Mouse (Mus musculus) lung, embryonic 14.5 days (tissue): Measurements from ENCODE around the gene Wdr35. TPM values are rescaled to one million over a fixed set of nuclear protein-coding genes. Genes with fewer than 3 reads are reported as not detected.

Experiments
- ATAC-seq: fragments of 200-750 bp; cut with Nextera tagmentation; 2 replicates; pipeline ENCODE4 v1.8.0; 2017; ENCODE audit warnings: mild to moderate bottlenecking, moderate TSS enrichment, moderate library complexity; ENCODE audit not compliant: insufficient read depth
- DNase-seq: peaks from one replicate; pipeline ENCODE4 v3.0.0-alpha.2; 2015
- H3K27ac ChIP-seq: fragments of 300-500 bp; sonication (generic); 2 replicates; pipeline ENCODE4 v1.5.1; 2014; ENCODE audit warnings: low read depth, mild to moderate bottlenecking, moderate library complexity
- H3K27me3 ChIP-seq: fragments of 300-500 bp; sonication (generic); 2 replicates; pipeline ENCODE4 v1.6.1; 2014; ENCODE audit warnings: low read length, control low read depth; ENCODE audit not compliant: insufficient read depth
- H3K36me3 ChIP-seq: fragments of 300-500 bp; sonication (generic); 2 replicates; pipeline ENCODE4 v1.6.1; 2014; ENCODE audit warnings: control low read depth; ENCODE audit not compliant: insufficient read depth
- H3K4me1 ChIP-seq: fragments of 300-500 bp; sonication (generic); 2 replicates; pipeline ENCODE4 v1.6.1; 2014; ENCODE audit warnings: antibody characterized with exemption, control low read depth; ENCODE audit not compliant: insufficient read depth
- H3K4me2 ChIP-seq: fragments of 300-500 bp; sonication (generic); 2 replicates; pipeline ENCODE4 v1.6.1; 2014; ENCODE audit warnings: mild to moderate bottlenecking
- H3K4me3 ChIP-seq: fragments of 300-500 bp; sonication (generic); 2 replicates; pipeline ENCODE4 v1.5.1; 2014; ENCODE audit warnings: low read depth, low read length
- H3K9ac ChIP-seq: fragments of 300-500 bp; sonication (generic); 2 replicates; pipeline ENCODE4 v1.6.1; 2014
- H3K9me3 ChIP-seq: fragments of 300-500 bp; sonication (generic); 2 replicates; pipeline ENCODE4 v1.6.1; 2016; ENCODE audit warnings: low read depth, low read length, control low read depth
- CTCF ChIP-seq: IDR thresholded peaks from 2 replicates; pipeline ENCODE4 v1.5.1; 2016; ENCODE audit warnings: antibody characterized with exemption, low read depth
- WGBS: fragments of 180-500 bp; shearing (Covaris S2); extraction: QIAGEN DNeasy Blood & Tissue Kit; methylation state at CpG from one replicate; pipeline ENCODE4 v1.1.7; 2014; 5-methylcytosine and 5-hydroxymethylcytosine counted together
- polyA plus RNA-seq: library from polyadenylated mRNA; unstranded; fragments of >200 nt; fragmentation: Nextera tagmentation; extraction: Ambion mirVana; gene quantifications from 2 replicates; pipeline ENCODE4 v1.2.1, GENCODE M21; 2014

Wdr35 gene
- polyA plus RNA-seq, 1 experiment from 2014 or later = 20.4 TPM

- Histone ChIP-seq H3K4me1 (no peaks in the 10 kb centered on the region), H3K27ac (no peak overlapping the region), H3K27me3 (no peaks in the 10 kb centered on the region), H3K4me3 (no peak overlapping the region), H3K9ac (no peak overlapping the region), H3K9me3 (no peaks in the 10 kb centered on the region), H3K36me3 (no peaks in the 10 kb centered on the region), H3K4me2 (no peak overlapping the region)
- no peak for TF ChIP-seq CTCF
- ATAC-seq = no peak
- 24% methylated on average over 6 of the region's 6 CpGs for WGBS
- no peak for DNase-seq
Measured at GRCm38 (mm10) chr12:9050824-9051223, 77.1 kb downstream of the Wdr35 start.

GRCm38 (mm10) chr12:9052075-9052829, 78.6 kb downstream of the Wdr35 start:
- TF ChIP-seq CTCF = peak; percentile 100
- Histone ChIP-seq H3K9ac (no peak overlapping the region), H3K36me3 (no peaks in the 10 kb centered on the region), H3K9me3 (no peaks in the 10 kb centered on the region), H3K27ac (no peak overlapping the region), H3K27me3 (no peaks in the 10 kb centered on the region), H3K4me3 (no peak overlapping the region), H3K4me2 (no peak overlapping the region), H3K4me1 (no peaks in the 10 kb centered on the region)
- 49% methylated on average over 8 of the region's 8 CpGs for WGBS
- DNase-seq = peak; percentile 92
- peak; percentile 77; the same call in 1 of the 2 replicates for ATAC-seq

- H3K36me3 ChIP-seq = no peaks in the 10 kb centered on the region
- no peaks in the 10 kb centered on the region for H3K4me1 ChIP-seq
- no peak overlapping the region for H3K9ac ChIP-seq
- TF ChIP-seq CTCF = no peak
- H3K27me3 ChIP-seq = no peaks in the 10 kb centered on the region
- no peak overlapping the region for H3K4me3 ChIP-seq
- no peak overlapping the region for H3K27ac ChIP-seq
- DNase-seq (no peak), ATAC-seq (no peak)
- WGBS = 58% methylated on average over 7 of the region's 7 CpGs
- no peak overlapping the region for H3K4me2 ChIP-seq
- H3K9me3 ChIP-seq = no peaks in the 10 kb centered on the region
Measured at GRCm38 (mm10) chr12:9053345-9053744, 79.7 kb downstream of the Wdr35 start.

GRCm38 (mm10) chr12:9054012-9054411, 80.3 kb downstream of the Wdr35 start:
- H3K9me3 ChIP-seq = no peaks in the 10 kb centered on the region
- 78% methylated on average over 2 of the region's 2 CpGs for WGBS
- no peaks in the 10 kb centered on the region for H3K27me3 ChIP-seq
- no peak for DNase-seq
- H3K4me1 ChIP-seq = no peaks in the 10 kb centered on the region
- ATAC-seq = no peak
- H3K4me3 ChIP-seq = no peak overlapping the region
- no peak for TF ChIP-seq CTCF
- H3K27ac ChIP-seq = no peak overlapping the region
- no peak overlapping the region for H3K9ac ChIP-seq
- no peak overlapping the region for H3K4me2 ChIP-seq
- no peaks in the 10 kb centered on the region for H3K36me3 ChIP-seq

- DNase-seq (peak; percentile 65), ATAC-seq (peak; percentile 30; the same call in 1 of the 2 replicates)
- Histone ChIP-seq H3K9me3 (no peaks in the 10 kb centered on the region), H3K36me3 (no peaks in the 10 kb centered on the region), H3K27ac (no peak overlapping the region), H3K4me2 (no peak overlapping the region), H3K9ac (no peak overlapping the region), H3K4me1 (no peaks in the 10 kb centered on the region), H3K4me3 (no peak overlapping the region), H3K27me3 (no peaks in the 10 kb centered on the region)
- WGBS = 36% methylated on average over 11 of the region's 11 CpGs
- TF ChIP-seq CTCF = no peak
Measured at GRCm38 (mm10) chr12:9055269-9055668, 81.6 kb downstream of the Wdr35 start.

- Histone ChIP-seq H3K36me3 (no peaks in the 10 kb centered on the region), H3K4me3 (no peak overlapping the region), H3K9me3 (no peaks in the 10 kb centered on the region), H3K27me3 (no peaks in the 10 kb centered on the region), H3K4me2 (no peak overlapping the region), H3K9ac (no peak overlapping the region), H3K27ac (no peak overlapping the region), H3K4me1 (no peaks in the 10 kb centered on the region)
- WGBS = 91% methylated on average over 3 of the region's 3 CpGs
- TF ChIP-seq CTCF = no peak
- ATAC-seq (no peak), DNase-seq (no peak)
Measured at GRCm38 (mm10) chr12:9059502-9059901, 85.8 kb downstream of the Wdr35 start.

GRCm38 (mm10) chr12:9059965-9060364, 86.3 kb downstream of the Wdr35 start:
- Histone ChIP-seq H3K4me3 (no peak overlapping the region), H3K4me2 (no peak overlapping the region), H3K27ac (no peak overlapping the region), H3K4me1 (no peaks in the 10 kb centered on the region), H3K9ac (no peak overlapping the region), H3K36me3 (no peaks in the 10 kb centered on the region), H3K27me3 (no peaks in the 10 kb centered on the region), H3K9me3 (no peaks in the 10 kb centered on the region)
- no peak for TF ChIP-seq CTCF
- no peak for ATAC-seq
- DNase-seq = no peak
- 80% methylated on average over 9 of the region's 9 CpGs for WGBS
